Mouse (Mus musculus) megakaryocyte, adult 5-6 weeks (primary cell): ENCODE results near the gene Mrpl3. TPM values are rescaled to one million over a fixed set of nuclear protein-coding genes. Genes with fewer than 3 reads are reported as not detected.
"Not testable (repeated sequence)": the region's sequence is repeated elsewhere in the genome, so short reads cannot be mapped to it uniquely, and the experiment has no call there.

Source experiments
- ATAC-seq: 2 replicates; pipeline ENCODE4 v1.8.0; 2016; ENCODE audit warnings: mild to moderate bottlenecking, inconsistent platforms; ENCODE audit not compliant: poor library complexity, severe bottlenecking
- total RNA-seq, 2 experiments: library from RNA; stranded (forward) in 1 of 2; stranded (reverse) in 1 of 2; fragments of 153-499, 151-499 nt in 1 of 2; fragments of 221-1000, 200-1000 nt in 1 of 2; gene quantifications; 2 replicates each; pipeline versions ENCODE4 v1.2.3 to v1.2.4; 2015 to 2017

Gene Mrpl3
- 50.4 and 59.6 TPM in 2 replicates for total RNA-seq (2015)
- 43.0 and 53.3 TPM in 2 replicates for total RNA-seq (2017)

GRCm38 (mm10) chr9:105053147-105053557 is at the start of gene Mrpl3:
Mrpl3 (plus strand) TSS chr9:105053239.
- peak; percentile 93 for ATAC-seq

DNA sequence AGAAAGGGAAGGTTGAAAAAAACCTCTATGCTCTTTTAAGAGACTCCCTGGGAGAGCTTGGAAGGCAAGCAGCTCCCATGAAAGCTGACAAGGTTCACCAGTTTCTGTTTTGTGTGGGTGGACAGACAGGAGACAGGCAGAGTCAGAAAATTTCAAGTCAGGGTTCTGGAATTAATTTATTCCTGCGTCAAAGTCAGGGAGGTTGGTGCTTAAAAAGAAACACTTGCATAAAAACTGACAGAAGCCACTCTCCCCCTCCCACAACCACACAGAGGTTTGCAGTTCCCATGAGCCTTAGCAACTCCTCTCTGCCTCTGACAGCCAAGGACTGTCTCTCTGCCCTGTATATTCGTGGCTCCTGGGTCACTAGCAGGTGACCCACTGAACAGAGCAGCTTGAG is 42.3 kb upstream of the Mrpl3 start:
- ATAC-seq: no peak

- no peak for ATAC-seq
Observed at GRCm38 (mm10) chr9:105018186-105018585, 34.9 kb upstream of the Mrpl3 start.

DNA sequence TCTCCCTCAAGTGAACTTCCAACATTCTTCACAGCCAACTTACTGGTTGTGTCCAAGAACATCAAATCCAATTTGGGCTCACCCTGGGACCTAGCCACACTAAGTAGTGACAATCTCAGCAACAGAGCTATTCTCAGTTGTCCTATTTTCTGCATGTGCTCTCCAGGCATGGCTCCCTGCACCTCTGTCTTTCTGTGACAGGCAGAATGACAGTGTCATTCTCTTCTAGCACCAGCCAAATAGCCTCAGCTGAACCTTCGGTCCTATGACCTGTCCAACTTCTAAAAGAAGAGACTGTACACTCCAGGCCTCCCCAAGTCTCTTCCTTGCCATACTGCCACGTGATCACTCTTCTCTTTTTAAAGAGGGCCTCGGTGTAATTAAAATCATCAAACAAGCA is 24.7 kb upstream of the Mrpl3 start:
- no peak for ATAC-seq

DNA sequence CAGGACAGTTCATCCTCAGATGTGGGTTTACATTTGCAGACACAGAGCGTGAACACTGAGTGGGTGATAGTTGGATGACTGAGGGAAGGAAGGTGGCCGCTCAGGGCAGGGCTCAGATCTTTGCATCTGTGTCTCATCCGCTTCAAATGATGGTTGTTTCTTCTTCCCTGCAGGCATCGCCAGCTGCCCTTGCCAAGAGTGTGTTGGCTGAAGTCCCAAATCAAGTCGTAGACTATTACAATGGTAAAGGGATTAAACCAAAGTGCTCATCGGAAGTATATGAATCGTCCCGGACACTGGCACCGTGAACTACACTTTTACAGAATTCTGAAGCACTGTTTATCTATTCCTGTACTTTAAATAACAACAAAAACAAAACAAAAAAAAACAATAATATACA is 20.5 kb upstream of the Mrpl3 start:
- no peak for ATAC-seq

- ATAC-seq: no peak
Observed at GRCm38 (mm10) chr9:105033641-105034040, 19.4 kb upstream of the Mrpl3 start.

DNA sequence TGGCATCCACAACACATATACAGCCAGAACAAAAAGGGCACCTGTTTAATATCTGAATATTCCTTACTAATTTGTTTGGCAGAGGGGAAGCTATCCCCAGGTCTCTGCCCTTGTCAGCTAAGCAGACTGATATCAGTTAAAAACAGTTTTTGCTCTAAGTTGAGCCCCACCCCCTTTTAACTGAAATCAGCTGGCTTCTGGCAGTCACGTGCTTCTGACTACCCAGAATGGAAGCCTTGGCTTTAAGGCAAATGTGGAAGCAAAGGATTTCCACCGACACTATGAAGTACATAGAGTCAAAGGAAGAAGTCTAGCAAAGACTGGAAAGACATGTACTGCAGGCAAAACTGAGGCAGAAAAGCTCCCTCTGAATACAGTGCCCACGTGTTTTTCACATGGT is 15.2 kb upstream of the Mrpl3 start:
- ATAC-seq: no peak

- ATAC-seq: no peak
Observed at GRCm38 (mm10) chr9:105046014-105046413, 7.0 kb upstream of the Mrpl3 start.

- ATAC-seq: no peak
Observed at GRCm38 (mm10) chr9:105048351-105048750, 4.7 kb upstream of the Mrpl3 start.

GRCm38 (mm10) chr9:105049636-105050035 is 3.4 kb upstream of the Mrpl3 start:
- no peak for ATAC-seq

DNA sequence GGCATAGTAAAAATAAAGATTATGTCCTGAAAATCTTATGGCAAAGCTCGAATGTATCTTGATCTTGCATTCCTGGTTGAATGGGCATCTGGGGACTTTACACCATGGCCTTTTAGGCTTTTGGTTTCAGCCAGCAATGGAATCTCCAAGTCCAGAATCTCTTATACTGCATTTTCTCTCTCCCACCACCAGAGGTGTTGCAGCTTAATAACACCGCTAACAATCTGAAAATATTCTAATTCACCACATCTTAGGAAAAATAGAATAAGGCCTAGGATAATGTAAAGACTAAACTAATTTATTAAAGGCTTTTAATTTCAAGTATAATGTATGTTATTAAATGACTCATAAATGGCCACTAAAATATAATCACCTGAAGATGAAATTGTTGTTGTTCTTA is 2.8 kb upstream of the Mrpl3 start:
- no peak for ATAC-seq

- peak; percentile 17; the same call in 1 of the 2 replicates for ATAC-seq
Observed at GRCm38 (mm10) chr9:105053812-105054211, 773 bp downstream of the Mrpl3 start.

DNA sequence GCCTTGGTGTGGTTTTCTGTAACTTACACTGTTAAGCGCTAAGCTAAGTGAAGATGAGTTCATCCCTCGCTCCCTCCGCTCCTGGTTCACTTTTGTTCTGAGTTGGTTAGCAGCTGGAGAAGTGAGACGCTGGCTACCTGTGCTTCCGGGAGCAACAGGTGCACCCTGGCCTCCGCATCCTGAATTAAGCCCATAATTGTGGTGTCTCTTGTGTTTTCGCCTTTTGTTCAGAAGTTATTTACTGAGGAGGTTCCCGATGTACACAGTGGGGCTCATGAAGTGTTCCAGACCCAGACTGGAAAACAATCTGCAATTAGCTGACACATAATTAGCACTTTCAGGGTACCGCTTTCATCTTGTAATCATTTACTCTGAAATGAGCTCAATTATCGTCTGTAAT is 16.1 kb downstream of the Mrpl3 start:
- ATAC-seq: no peak

GRCm38 (mm10) chr9:105072991-105073748 is 20.1 kb downstream of the Mrpl3 start:
- ATAC-seq: no peak

DNA sequence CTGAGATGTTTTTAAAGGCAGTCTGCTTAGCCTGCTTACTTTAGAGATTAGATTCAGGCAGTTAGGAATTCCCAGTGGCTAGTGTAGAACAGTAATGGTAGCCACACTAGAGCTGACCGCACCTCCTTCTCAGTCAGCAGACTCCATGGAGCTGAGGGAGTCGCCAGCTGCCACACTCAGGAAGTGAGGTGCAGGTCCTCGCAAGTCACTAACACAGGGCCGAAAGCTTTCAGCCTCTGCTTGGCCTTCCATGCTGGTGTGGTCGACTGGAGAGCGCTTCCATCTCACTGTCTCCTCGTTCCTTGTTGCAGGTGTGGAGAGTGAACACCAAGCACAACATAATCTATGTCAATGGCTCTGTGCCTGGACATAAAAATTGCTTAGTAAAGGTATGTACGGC is 21.8 kb downstream of the Mrpl3 start:
- ATAC-seq: no peak

GRCm38 (mm10) chr9:105076756-105077424 is 23.9 kb downstream of the Mrpl3 start:
- ATAC-seq: no peak

DNA sequence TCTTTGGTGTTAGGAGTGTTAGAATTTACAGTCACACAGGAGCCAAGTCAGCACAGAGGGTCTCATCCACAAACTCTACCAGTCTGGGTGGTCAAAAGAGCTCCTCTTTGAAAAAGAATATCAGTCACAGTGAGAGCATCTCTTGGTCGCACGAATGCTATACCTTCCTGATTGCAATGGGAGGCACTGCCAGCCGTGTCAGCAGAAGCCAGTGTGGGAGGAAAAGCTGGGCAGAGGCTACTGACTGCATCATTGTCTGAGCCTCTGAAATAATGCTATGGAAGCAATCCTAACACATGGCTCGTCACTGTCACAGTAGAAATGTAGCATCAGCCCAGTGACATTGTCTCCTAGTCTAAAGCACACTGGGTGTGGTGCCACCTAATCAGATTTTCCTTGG is 25.4 kb downstream of the Mrpl3 start:
- ATAC-seq: no peak

DNA sequence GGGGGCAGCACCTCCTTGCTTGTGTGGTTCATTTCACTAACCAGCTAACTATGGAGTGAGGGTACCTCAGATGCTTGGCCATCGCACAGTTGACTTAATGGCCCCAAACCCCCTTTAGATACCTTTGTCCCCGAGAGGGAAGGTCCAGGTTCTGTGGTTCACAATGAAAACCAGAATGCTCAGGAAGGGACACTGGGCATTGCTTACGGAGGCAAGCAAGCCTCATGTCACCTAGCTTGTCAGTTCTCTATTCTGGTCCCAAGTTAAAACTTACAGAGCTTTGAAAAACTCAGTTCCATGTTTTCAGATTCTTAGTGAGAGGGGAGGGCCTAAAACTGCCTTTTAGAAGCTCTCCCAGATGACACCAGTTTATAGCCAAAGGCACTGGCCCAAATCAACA is 27.2 kb downstream of the Mrpl3 start:
- no peak for ATAC-seq

DNA sequence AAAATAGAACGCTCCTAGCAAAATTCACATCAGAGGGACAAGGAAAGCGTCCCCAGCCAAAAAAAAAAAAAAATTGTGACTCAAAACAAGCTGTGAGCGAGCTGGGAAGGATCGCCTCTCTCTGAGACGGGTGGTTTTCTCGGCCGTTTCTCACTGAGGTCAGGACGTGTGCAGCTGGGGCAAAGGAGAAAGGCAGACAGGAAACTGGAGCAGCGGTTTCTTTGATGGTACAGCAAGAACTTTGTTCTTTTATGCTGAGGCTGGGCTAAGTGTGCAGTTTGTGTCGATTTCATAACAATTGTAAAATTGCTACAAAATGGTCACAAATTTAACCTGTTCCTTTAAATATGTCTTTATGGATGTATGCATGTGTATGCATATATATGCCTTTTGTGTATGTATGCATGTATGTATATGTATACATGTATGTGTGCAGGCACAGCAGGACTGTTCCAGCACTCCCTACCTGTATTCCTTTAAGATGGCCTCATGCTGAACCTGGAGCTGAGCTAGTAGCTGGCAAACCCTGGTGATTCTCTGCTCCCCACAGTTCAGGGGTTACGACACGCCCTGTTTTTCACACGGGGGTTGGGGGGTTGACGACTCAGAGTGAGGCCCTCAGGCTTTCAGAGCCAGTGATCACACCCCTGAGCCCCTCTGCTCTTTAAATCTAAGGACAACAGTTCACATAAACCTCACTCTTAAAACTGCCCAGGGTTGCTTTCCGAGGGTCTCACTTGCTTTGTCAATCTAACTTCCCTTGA is 48.0 kb downstream of the Mrpl3 start:
- no peak for ATAC-seq

DNA sequence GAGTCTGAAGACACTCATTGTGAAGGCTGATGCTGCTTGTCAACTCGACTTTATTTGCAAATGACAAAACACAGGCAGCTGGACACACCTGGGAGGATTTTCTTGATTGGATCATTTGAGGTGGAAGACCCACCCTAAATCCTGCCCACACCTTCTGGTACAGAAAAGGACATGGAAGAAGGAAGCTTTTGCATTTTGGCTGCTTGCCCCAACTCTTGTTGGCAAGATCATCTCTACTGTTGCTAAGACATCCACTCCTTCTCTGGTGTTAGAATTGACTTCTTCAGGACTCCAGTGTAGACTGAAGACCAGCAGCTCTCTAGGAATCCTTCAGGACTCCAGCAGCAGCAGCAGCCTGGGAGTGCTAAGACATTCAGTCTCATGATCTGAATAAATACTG is 48.9 kb downstream of the Mrpl3 start:
- ATAC-seq: no peak

- no peak for ATAC-seq
Observed at GRCm38 (mm10) chr9:105103893-105104292, 50.9 kb downstream of the Mrpl3 start.

- ATAC-seq: not testable (repeated sequence)
Observed at GRCm38 (mm10) chr9:105125206-105125605, 72.2 kb downstream of the Mrpl3 start.
